Mouse (Mus musculus) neural tube, embryonic 12.5 days (tissue): ENCODE measurements around the gene Plin5. TPM values are rescaled to one million over a fixed set of nuclear protein-coding genes. Genes with fewer than 3 reads are reported as not detected.
A peak's percentile ranks its signal among the peaks of the same experiment; 100 is the strongest.
"Not testable (repeated sequence)": the region's sequence is repeated elsewhere in the genome, so short reads cannot be mapped to it uniquely, and the experiment has no call there.

Source experiments
- ATAC-seq: fragments of 200-750 bp; cut with Nextera tagmentation; 2 replicates; pipeline ENCODE4 v1.8.0; 2017; ENCODE audit warnings: low read depth, mild to moderate bottlenecking, moderate TSS enrichment, moderate library complexity; ENCODE audit not compliant: low FRiP score
- H3K27ac ChIP-seq: fragments of 300-500 bp; sonication (generic); 2 replicates; pipeline ENCODE4 v1.5.1; 2016
- H3K27me3 ChIP-seq: fragments of 300-500 bp; sonication (generic); replicated peaks from 2 replicates; pipeline ENCODE4 v1.6.1; 2016; ENCODE audit warnings: mild to moderate bottlenecking
- H3K36me3 ChIP-seq: fragments of 300-500 bp; sonication (generic); 2 replicates; pipeline ENCODE4 v1.6.1; 2016; ENCODE audit warnings: mild to moderate bottlenecking
- H3K4me1 ChIP-seq: fragments of 300-500 bp; sonication (generic); 2 replicates; pipeline ENCODE4 v1.6.1; 2016
- H3K4me2 ChIP-seq: fragments of 300-500 bp; sonication (generic); replicated peaks from 2 replicates; pipeline ENCODE4 v1.6.1; 2016; ENCODE audit warnings: mild to moderate bottlenecking
- H3K4me3 ChIP-seq: fragments of 300-500 bp; sonication (generic); 2 replicates; pipeline ENCODE4 v1.5.1; 2016
- H3K9ac ChIP-seq: fragments of 300-500 bp; sonication (generic); 2 replicates; pipeline ENCODE4 v1.6.1; 2016; ENCODE audit warnings: mild to moderate bottlenecking
- H3K9me3 ChIP-seq: fragments of 300-500 bp; sonication (generic); 2 replicates; pipeline ENCODE4 v1.6.1; 2016; ENCODE audit warnings: mild to moderate bottlenecking
- WGBS: fragments of 180-500 bp; shearing (Covaris S2); methylation state at CpG from one replicate; pipeline ENCODE4 v1.1.7; 2016; 5-methylcytosine and 5-hydroxymethylcytosine counted together
- polyA plus RNA-seq: library from polyadenylated mRNA; unstranded; fragments of >200 nt; fragmentation: Nextera tagmentation; extraction: Ambion mirVana; gene quantifications from 2 replicates; pipeline ENCODE4 v1.2.1, GENCODE M21; 2016

Plin5 gene
- polyA plus RNA-seq, 1 experiment from 2014 or later, result 0.30 TPM

DNA sequence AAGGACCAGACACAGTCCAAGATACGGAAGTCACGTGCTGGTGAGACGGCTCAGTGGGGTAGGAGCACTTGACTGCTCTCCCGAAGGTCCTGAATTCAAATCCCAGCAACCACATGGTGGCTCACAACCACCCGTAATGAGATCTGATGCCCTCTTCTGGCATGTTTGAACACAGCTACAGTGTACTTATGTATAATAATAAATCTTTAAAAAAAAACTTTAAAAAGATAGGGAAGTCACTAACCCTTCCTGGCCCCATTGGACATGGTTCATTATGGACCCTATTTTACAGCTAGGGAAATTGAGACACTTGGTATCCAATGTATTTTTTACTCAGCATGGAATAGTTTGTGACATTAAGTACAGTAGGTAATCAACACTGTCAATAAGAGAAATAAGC is 39.9 kb downstream of the Plin5 start:
- H3K36me3 ChIP-seq, result peaks cover 12% of the 10 kb centered on the region
- H3K4me3 ChIP-seq, result no peak overlapping the region
- no peak overlapping the region for H3K9ac ChIP-seq
- no peak for ATAC-seq
- no peaks in the 10 kb centered on the region for H3K27me3 ChIP-seq
- 91% methylated on average over 5 of the region's 5 CpGs for WGBS
- no peak overlapping the region for H3K27ac ChIP-seq
- no peak overlapping the region for H3K4me2 ChIP-seq
- H3K9me3 ChIP-seq, result no peaks in the 10 kb centered on the region
- peaks cover 44% of the 10 kb centered on the region for H3K4me1 ChIP-seq

DNA sequence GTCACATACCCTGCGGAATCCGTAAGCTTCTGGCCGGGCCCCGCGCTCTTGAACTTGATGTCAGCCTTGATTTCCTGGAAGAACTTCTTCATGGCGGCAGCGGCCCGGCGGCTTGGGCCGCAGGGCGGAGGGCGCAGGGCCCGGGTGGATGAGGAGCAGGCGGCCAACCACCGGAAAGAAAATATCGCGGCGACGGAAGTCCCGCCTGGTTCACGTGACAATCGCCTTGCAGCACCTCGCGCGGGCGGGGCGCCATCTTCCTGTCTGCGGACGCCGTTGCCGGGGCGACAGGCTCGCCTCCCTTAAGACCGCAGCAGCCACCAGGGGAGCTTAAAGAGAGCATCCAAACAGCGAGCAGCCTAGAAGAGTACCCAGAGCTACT is 42.6 kb downstream of the Plin5 start, which contains the start of gene Ubxn6:
TSS of gene Ubxn6 (minus strand) at position 202 of the 382 bp plus-strand sequence.
- H3K4me1 ChIP-seq, result peaks cover 19% of the 10 kb centered on the region
- peak within 1 kb of the TSS; percentile 78 for H3K4me2 ChIP-seq
- H3K27me3 ChIP-seq, result no peaks in the 10 kb centered on the region
- peak within 1 kb of the TSS; percentile 82 for H3K27ac ChIP-seq
- WGBS, result under 1% methylated on average over 35 of the region's 35 CpGs
- peak within 1 kb of the TSS; percentile 82 for H3K9ac ChIP-seq
- H3K4me3 ChIP-seq, result peak within 1 kb of the TSS; percentile 82
- no peaks in the 10 kb centered on the region for H3K9me3 ChIP-seq
- peaks cover 32% of the 10 kb centered on the region for H3K36me3 ChIP-seq
- ATAC-seq, result peak; percentile 59

DNA sequence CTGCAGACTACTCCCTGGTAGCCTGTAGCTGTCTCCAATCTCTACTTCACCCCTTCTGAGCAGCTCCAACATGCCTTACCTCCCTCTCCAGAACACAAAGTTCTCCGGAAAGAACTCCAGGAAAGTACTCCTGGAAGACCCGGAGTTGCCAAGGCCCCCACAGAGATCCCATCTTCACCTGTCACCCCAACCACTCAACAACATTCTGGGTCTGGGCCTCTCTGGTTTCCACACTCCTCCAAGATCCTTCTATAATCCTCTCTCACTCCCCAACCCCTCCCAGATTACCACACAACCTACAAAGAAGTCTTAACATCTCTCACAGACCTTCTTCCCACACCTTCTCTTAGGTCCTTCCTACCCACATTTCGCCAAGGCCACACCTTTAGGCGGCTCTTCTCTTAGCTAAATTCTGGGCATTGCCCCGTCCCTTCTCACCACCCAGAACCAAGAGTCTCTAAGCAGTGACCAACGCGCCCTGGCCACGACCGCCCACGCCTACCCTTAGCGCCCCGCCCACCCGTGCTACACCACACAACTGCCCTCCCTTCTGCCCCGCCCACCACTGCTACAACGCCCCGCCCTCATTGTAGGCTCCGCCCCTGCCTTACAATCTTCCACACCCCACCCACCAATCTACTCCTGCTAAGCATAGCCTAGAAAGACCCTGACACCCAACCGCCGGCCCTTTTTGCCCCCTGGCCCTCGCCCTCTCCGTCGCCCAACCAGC is 43.1 kb downstream of the Plin5 start:
- 9% methylated on average over 22 of the region's 22 CpGs for WGBS
- no peaks in the 10 kb centered on the region for H3K27me3 ChIP-seq
- peak overlapping the region; percentile 82 for H3K9ac ChIP-seq
- H3K36me3 ChIP-seq, result peaks cover 38% of the 10 kb centered on the region
- H3K27ac ChIP-seq, result peak overlapping the region; percentile 82
- peaks cover 19% of the 10 kb centered on the region for H3K4me1 ChIP-seq
- no peaks in the 10 kb centered on the region for H3K9me3 ChIP-seq
- H3K4me3 ChIP-seq, result peak overlapping the region; percentile 82
- H3K4me2 ChIP-seq, result peak overlapping the region; percentile 78
- peak; percentile 19 for ATAC-seq

DNA sequence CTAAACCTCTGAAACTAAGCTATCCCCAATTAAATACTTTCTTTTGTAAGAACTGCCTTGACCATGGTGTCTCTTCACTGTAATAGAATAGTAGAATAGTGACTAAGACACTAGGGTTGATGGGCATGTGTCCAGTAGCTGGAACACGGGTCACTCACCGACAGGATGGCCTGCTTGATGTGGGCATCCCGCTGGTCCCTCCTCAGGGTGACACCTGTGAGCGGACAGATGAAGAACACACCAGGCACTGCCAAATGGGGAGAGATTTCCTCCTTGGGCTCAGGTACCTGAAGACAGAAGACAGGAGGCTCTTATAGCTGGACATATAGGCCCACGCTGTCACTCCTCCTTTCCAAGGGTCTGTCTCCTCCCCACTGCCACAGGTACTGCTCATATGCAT is 45.2 kb downstream of the Plin5 start:
- no peak for ATAC-seq
- Histone ChIP-seq H3K4me3 (no peak overlapping the region), H3K9ac (no peak overlapping the region), H3K27me3 (no peaks in the 10 kb centered on the region), H3K36me3 (peaks cover 58% of the 10 kb centered on the region), H3K9me3 (no peaks in the 10 kb centered on the region), H3K4me1 (peaks cover 19% of the 10 kb centered on the region), H3K27ac (no peak overlapping the region), H3K4me2 (no peak overlapping the region)
- WGBS, result 85% methylated on average over 5 of the region's 5 CpGs

DNA sequence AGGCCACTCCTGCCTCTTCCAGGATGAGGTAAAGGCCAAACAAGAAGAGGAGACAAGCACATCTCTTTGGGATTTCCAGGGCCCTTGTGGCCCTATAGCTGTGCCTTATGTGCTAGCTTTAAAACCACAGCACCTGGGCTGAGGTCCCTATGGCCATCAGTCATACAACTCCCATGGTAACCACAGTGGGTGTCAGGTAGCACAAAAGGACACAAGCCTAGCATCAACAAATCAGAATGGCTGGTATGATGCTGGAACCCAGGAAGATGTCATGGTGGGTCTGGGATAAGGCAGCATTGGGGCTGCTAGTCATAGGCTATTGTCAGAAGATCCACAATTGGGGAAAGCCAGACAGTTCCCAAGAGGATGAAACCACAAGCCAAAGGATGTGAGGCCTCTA is 46.3 kb downstream of the Plin5 start:
- no peaks in the 10 kb centered on the region for H3K27me3 ChIP-seq
- H3K9ac ChIP-seq, result no peak overlapping the region
- no peak for ATAC-seq
- no peak overlapping the region for H3K4me3 ChIP-seq
- peaks cover 69% of the 10 kb centered on the region for H3K36me3 ChIP-seq
- H3K4me1 ChIP-seq, result peaks cover 19% of the 10 kb centered on the region
- H3K9me3 ChIP-seq, result no peaks in the 10 kb centered on the region
- no peak overlapping the region for H3K27ac ChIP-seq
- no peak overlapping the region for H3K4me2 ChIP-seq

DNA sequence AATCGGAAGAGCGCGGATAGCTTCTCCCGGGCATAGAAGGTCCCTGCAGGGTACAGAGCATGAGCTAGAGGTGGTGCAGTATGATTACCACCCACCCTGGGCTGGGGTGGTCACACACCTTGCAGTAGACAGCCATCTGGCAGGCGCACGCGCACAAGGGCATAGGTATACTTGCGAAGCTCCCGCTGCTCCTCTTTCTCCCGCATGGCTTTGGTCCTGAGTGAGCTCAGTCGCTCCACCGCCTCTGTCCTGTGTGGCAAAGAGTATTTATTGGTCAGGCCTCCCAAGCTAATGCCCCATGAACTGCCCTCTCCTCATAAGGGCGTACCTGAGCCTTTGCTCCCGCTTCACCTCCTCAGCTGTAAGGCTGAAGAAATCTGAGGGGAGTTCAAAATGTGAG is 48.3 kb downstream of the Plin5 start:
- WGBS, result 94% methylated on average over 14 of the region's 14 CpGs
- Histone ChIP-seq H3K4me2 (no peak overlapping the region), H3K9ac (no peak overlapping the region), H3K9me3 (no peaks in the 10 kb centered on the region), H3K27ac (no peak overlapping the region), H3K4me3 (no peak overlapping the region), H3K4me1 (peaks cover 5% of the 10 kb centered on the region), H3K36me3 (peaks cover 89% of the 10 kb centered on the region), H3K27me3 (no peaks in the 10 kb centered on the region)
- no peak for ATAC-seq

DNA sequence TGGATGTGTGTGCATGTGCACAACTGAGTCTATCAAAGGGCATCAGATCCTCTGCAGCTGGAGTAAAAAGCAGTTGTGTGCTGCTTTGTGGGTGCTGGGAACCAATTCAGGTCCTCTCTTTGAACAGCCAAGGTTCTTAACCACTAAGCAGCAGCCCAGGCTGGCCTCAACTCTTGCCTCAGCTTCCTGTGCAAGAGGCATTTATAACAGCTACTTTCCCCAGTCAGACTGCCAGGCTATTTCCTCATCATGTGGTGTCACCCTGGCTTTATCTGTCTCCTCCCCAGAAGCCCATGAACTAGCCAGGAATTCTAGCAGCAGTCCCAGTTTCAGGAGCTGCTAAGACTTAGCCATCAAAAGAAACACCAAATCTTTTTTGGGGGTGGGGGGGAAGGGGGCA is 50.9 kb downstream of the Plin5 start:
- no peaks in the 10 kb centered on the region for H3K9me3 ChIP-seq
- ATAC-seq, result no peak
- H3K4me3 ChIP-seq, result no peak overlapping the region

DNA sequence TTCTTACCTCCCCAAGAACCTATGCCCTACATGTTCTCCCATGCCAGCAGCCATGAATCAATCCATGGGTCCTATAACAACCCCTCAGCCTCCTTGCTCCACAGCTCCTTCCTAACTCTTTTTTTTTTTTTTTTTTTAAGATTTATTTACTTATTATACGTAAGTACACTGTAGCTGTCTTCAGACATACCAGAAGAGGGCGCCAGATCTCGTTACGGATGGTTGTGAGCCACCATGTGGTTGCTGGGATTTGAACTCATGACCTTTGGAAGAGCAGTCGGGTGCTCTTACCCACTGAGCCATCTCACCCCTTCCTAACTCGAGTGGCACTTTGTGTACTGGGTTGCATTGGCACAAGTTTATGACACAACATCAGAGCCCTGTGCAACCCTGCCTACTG is 51.7 kb downstream of the Plin5 start:
- H3K9me3 ChIP-seq, H3K4me2 ChIP-seq, H3K4me3 ChIP-seq, ATAC-seq, H3K9ac ChIP-seq, H3K27me3 ChIP-seq, H3K27ac ChIP-seq, H3K4me1 ChIP-seq: not testable (repeated sequence)
- 80% methylated on average over 6 of the region's 6 CpGs for WGBS
- peaks cover 99% of the 10 kb centered on the region for H3K36me3 ChIP-seq

More for the DNA sequence above, 50.9 kb downstream of the Plin5 start:
- no peak overlapping the region for H3K9ac ChIP-seq
- no peak overlapping the region for H3K27ac ChIP-seq
- H3K27me3 ChIP-seq, result no peaks in the 10 kb centered on the region
- H3K4me2 ChIP-seq, result no peak overlapping the region
- H3K36me3 ChIP-seq, result peaks cover 99% of the 10 kb centered on the region
- H3K4me1 ChIP-seq, result no peaks in the 10 kb centered on the region

DNA sequence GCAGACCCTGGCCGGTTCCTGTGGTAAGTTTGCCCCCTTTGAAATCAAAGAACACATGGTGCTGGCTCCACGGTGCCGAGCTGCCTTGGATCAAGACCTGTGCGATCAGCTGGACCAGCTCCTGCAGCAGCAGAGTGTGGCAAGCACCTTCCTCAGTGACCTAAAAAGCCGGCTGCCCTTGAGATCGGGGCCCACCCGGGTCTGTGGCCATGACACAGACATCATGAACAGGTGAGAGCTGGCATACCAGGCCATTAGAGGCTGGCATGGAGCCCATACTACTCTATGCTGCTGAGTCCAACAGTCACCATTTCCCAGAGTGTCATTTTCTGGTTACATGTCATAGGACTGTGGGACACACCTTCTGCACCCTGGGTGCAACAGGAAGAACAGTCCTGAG is 55.3 kb downstream of the Plin5 start:
- H3K27me3 ChIP-seq, result no peaks in the 10 kb centered on the region
- H3K9ac ChIP-seq, result no peak overlapping the region
- H3K4me3 ChIP-seq, result no peak overlapping the region
- no peak overlapping the region for H3K27ac ChIP-seq
- H3K4me1 ChIP-seq, result no peaks in the 10 kb centered on the region
- 93% methylated on average over 7 of the region's 7 CpGs for WGBS
- no peak overlapping the region for H3K4me2 ChIP-seq
- no peaks in the 10 kb centered on the region for H3K9me3 ChIP-seq
- peaks cover 97% of the 10 kb centered on the region for H3K36me3 ChIP-seq
- ATAC-seq, result no peak

Other genes with a start within 250 kb of the Plin5 start
- 9.8 and 10.0 TPM in 2 replicates for gene Zfp119a, start 238.7 kb downstream of the Plin5 start, polyA plus RNA-seq
- 12.8 and 17.0 TPM in 2 replicates for gene Zfp959, start 225.5 kb downstream of the Plin5 start, polyA plus RNA-seq
- gene Zfp119b, start 168.1 kb downstream of the Plin5 start, polyA plus RNA-seq, result 6.0 and 6.1 TPM in 2 replicates
- 2.3 and 2.8 TPM in 2 replicates for gene Ebi3, start 165.0 kb downstream of the Plin5 start, polyA plus RNA-seq
- gene Yju2, start 158.5 kb downstream of the Plin5 start, polyA plus RNA-seq, result 24.2 and 27.1 TPM in 2 replicates
- 136 and 143 TPM in 2 replicates for gene Shd, start 147.1 kb downstream of the Plin5 start, polyA plus RNA-seq
- gene Fsd1, start 131.1 kb downstream of the Plin5 start, polyA plus RNA-seq, result 114 and 123 TPM in 2 replicates
- gene Stap2, start 112.0 kb downstream of the Plin5 start, polyA plus RNA-seq, result 5.9 and 7.2 TPM in 2 replicates
- gene Mpnd, start 111.9 kb downstream of the Plin5 start, polyA plus RNA-seq, result 209 and 214 TPM in 2 replicates
- gene Sh3gl1, start 81.0 kb downstream of the Plin5 start, polyA plus RNA-seq, result 134 TPM in 2 replicates
- gene Chaf1a, start 77.2 kb downstream of the Plin5 start, polyA plus RNA-seq, result 25.3 and 29.6 TPM in 2 replicates
- 61.0 and 63.8 TPM in 2 replicates for gene Ubxn6, start 42.6 kb downstream of the Plin5 start, polyA plus RNA-seq
- 166 and 173 TPM in 2 replicates for gene Hdgfl2, start 38.0 kb downstream of the Plin5 start, polyA plus RNA-seq
- 0.05 and 0.10 TPM in 2 replicates for gene Plin4, start 7.8 kb downstream of the Plin5 start, polyA plus RNA-seq
- gene Lrg1, start 4.4 kb upstream of the Plin5 start, polyA plus RNA-seq, result 0.14 TPM in 1 of 2 replicates, not detected in the other
- gene Sema6b, start 22.7 kb upstream of the Plin5 start, polyA plus RNA-seq, result 12.5 and 13.0 TPM in 2 replicates
- gene Tnfaip8l1, start 44.9 kb upstream of the Plin5 start, polyA plus RNA-seq, result 8.9 and 9.8 TPM in 2 replicates
- 65.5 and 65.9 TPM in 2 replicates for gene Mydgf, start 66.3 kb upstream of the Plin5 start, polyA plus RNA-seq
- gene Dpp9, start 101.3 kb upstream of the Plin5 start, polyA plus RNA-seq, result 35.0 and 35.1 TPM in 2 replicates
- 19.9 and 20.6 TPM in 2 replicates for gene Fem1a, start 139.2 kb upstream of the Plin5 start, polyA plus RNA-seq
- gene Ticam1, start 159.2 kb upstream of the Plin5 start, polyA plus RNA-seq, result 1.5 and 2.0 TPM in 2 replicates
- gene Plin3, start 175.3 kb upstream of the Plin5 start, polyA plus RNA-seq, result 29.0 and 31.7 TPM in 2 replicates
- not detected in 2 replicates for gene Arrdc5, start 182.7 kb upstream of the Plin5 start, polyA plus RNA-seq
- 94.7 and 95.2 TPM in 2 replicates for gene Uhrf1, start 185.7 kb upstream of the Plin5 start, polyA plus RNA-seq
- gene Kdm4b, start 208.5 kb upstream of the Plin5 start, polyA plus RNA-seq, result 86.1 and 86.7 TPM in 2 replicates